ENCODE assay signal across 8 mouse cellular contexts in genomic region chr4:117251801-117252316, GRCm38 (mm10). TPM values are rescaled to one million over a fixed set of nuclear protein-coding genes. Genes with fewer than 3 reads are reported as not detected.
DNase-seq lines count a peak whose midpoint lies in the region; ATAC-seq and TF ChIP-seq lines count a peak whose summit lies in the region.

Tmem53 (plus strand) TSS chr4:117251951.
Armh1 (minus strand) TSS chr4:117252125.

- TF ChIP-seq CTCF in heart, adult 2 months (IDR thresholded peaks at IDR 0.05), result no peak

- no peaks in the 10 kb centered on the region for H3K27me3 ChIP-seq in embryonic facial prominence, embryonic 13.5 days
- H3K27me3 ChIP-seq in heart, adult 2 months (ENCODE audit: control insufficient read depth, insufficient read depth, low read length), result no peaks in the 10 kb centered on the region
- H3K27me3 ChIP-seq in limb, embryonic 15.5 days, result no peaks in the 10 kb centered on the region

- peak; percentile 93 for DNase-seq in A20 (ENCODE audit: low read depth, low spot score)
- DNase-seq in adrenal gland, postnatal 4 days (ENCODE audit: low spot score in 2 of 2), result peak; percentile 90 to 91
- DNase-seq in heart, adult 2 months, result peak; percentile 92 to 93
- DNase-seq in kidney, adult 8-10 months, result peak; percentile 93
- peak; percentile 61 to 62 for DNase-seq in monocyte, adult 2 months (ENCODE audit: low read depth in 1 of 2, low spot score in 2 of 2)
- DNase-seq in spleen, postnatal 14 days (ENCODE audit: low spot score in 2 of 2), result peak; percentile 84 to 86

- no peaks in the 10 kb centered on the region for H3K79me2 ChIP-seq in heart, adult 2 months (replicated peaks; ENCODE audit: control insufficient read depth, insufficient read depth, low read length)

- no peaks in the 10 kb centered on the region for H3K36me3 ChIP-seq in embryonic facial prominence, embryonic 13.5 days
- no peaks in the 10 kb centered on the region for H3K36me3 ChIP-seq in heart, adult 2 months (ENCODE audit: control insufficient read depth, insufficient read depth, low read length)
- H3K36me3 ChIP-seq in limb, embryonic 15.5 days, result no peaks in the 10 kb centered on the region

- H3K4me2 ChIP-seq in embryonic facial prominence, embryonic 13.5 days, result peak within 1 kb of the TSS; percentile 67
- H3K4me2 ChIP-seq in limb, embryonic 15.5 days, result peak within 1 kb of the TSS; percentile 65

- H3K27ac ChIP-seq in embryonic facial prominence, embryonic 13.5 days, result peak within 1 kb of the TSS; percentile 92
- peak within 1 kb of the TSS; percentile 83 for H3K27ac ChIP-seq in heart, adult 2 months
- H3K27ac ChIP-seq in limb, embryonic 15.5 days, result peak within 1 kb of the TSS; percentile 90

- WGBS in embryonic facial prominence, embryonic 13.5 days, result under 1% methylated on average over 43 of the region's 43 CpGs
- 1% methylated on average over 43 of the region's 43 CpGs for WGBS in heart, adult 2 months
- WGBS in limb, embryonic 15.5 days, result under 1% methylated on average over 43 of the region's 43 CpGs

- peak; percentile 37; the same call in 1 of the 2 replicates for TF ChIP-seq POLR2A in heart, adult 2 months (IDR thresholded peaks at IDR 0.05; ENCODE audit: insufficient read depth, low read depth, low read length)

- peak; percentile 99 for ATAC-seq in embryonic facial prominence, embryonic 13.5 days (ENCODE audit: insufficient number of reproducible peaks, insufficient read depth, low FRiP score, low TSS enrichment, low read depth)
- peak; percentile 95 for ATAC-seq in limb, embryonic 15.5 days (ENCODE audit: insufficient number of reproducible peaks, low FRiP score, low TSS enrichment, low read depth)

- intact Hi-C loops in heart, adult 2 months (cut with DNase I), result no loop called here

- no peak for TF ChIP-seq EP300 in heart, adult 2 months (IDR thresholded peaks at IDR 0.05; ENCODE audit: insufficient read depth, low read depth, low read length)

- H3K9me3 ChIP-seq in embryonic facial prominence, embryonic 13.5 days, result no peaks in the 10 kb centered on the region
- no peaks in the 10 kb centered on the region for H3K9me3 ChIP-seq in limb, embryonic 15.5 days

- H3K4me1 ChIP-seq in embryonic facial prominence, embryonic 13.5 days, result peaks cover 22% of the 10 kb centered on the region
- peaks cover 12% of the 10 kb centered on the region for H3K4me1 ChIP-seq in heart, adult 2 months (ENCODE audit: control insufficient read depth, insufficient read depth, low read length)
- peaks cover 35% of the 10 kb centered on the region for H3K4me1 ChIP-seq in limb, embryonic 15.5 days

- H3K4me3 ChIP-seq in embryonic facial prominence, embryonic 13.5 days, result peak within 1 kb of the TSS; percentile 65
- peak within 1 kb of the TSS; percentile 94 for H3K4me3 ChIP-seq in heart, adult 2 months
- H3K4me3 ChIP-seq in limb, embryonic 15.5 days, result peak within 1 kb of the TSS; percentile 64

- H3K9ac ChIP-seq in embryonic facial prominence, embryonic 13.5 days, result peak within 1 kb of the TSS; percentile 75
- H3K9ac ChIP-seq in heart, adult 2 months (ENCODE audit: low read depth, low read length), result peak within 1 kb of the TSS; percentile 75
- H3K9ac ChIP-seq in limb, embryonic 15.5 days, result peak within 1 kb of the TSS; percentile 31; the same call in 1 of the 2 replicates

RNA-seq across cellular contexts. Expression of gene Tmem53, which starts in this region (rescaled TPM):
- total RNA-seq in adrenal gland, postnatal 4 days (2021), result 10 to 100 TPM; 50.7 to 56.9 TPM
- polyA plus RNA-seq in embryonic facial prominence, embryonic 13.5 days (2015; fragmentation: Nextera tagmentation; extraction: Ambion mirVana), result 14.9 and 17.5 TPM in 2 replicates
- 10 to 100 TPM; 25.0 to 30.6 TPM for total RNA-seq in heart, adult 2 months (2021)
- 51.8 and 62.3 TPM in 2 replicates for polyA plus RNA-seq in heart, adult 2 months (2012; rRNA removed)
- 10.0 and 12.4 TPM in 2 replicates for polyA plus RNA-seq in limb, embryonic 15.5 days (2015; fragmentation: Nextera tagmentation; extraction: Ambion mirVana)

RNA-seq across cellular contexts. Expression of gene Armh1, which starts in this region (rescaled TPM):
- 1 to 10 TPM; 2.0 to 2.3 TPM for total RNA-seq in adrenal gland, postnatal 4 days (2021)
- 1.4 and 1.6 TPM in 2 replicates for polyA plus RNA-seq in embryonic facial prominence, embryonic 13.5 days (2015; fragmentation: Nextera tagmentation; extraction: Ambion mirVana)
- total RNA-seq in heart, adult 2 months (2021), result not detected
- 0.43 TPM in 1 of 2 replicates, not detected in the other for polyA plus RNA-seq in heart, adult 2 months (2012; rRNA removed)
- polyA plus RNA-seq in limb, embryonic 15.5 days (2015; fragmentation: Nextera tagmentation; extraction: Ambion mirVana), result 0.51 and 1.1 TPM in 2 replicates

Comparison
In these comparisons a context has a peak if more than half of its experiments do, and no peak if none do; other contexts are left out.
1. Peak in every context shown above with its lines: DNase-seq, ATAC-seq, H3K4me3 ChIP-seq and H3K27ac ChIP-seq.